Mouse (Mus musculus): Measurements from ENCODE around the gene Mdn1.

Gene Mdn1

GRCm38 (mm10) chr4:32656918-32657662 lies at the start of gene Mdn1:
Gene Mdn1, plus strand, starts transcription at chr4:32657119.
- peak; percentile 91 for DNase-seq (ENCODE audit: low read depth, low spot score)

DNA sequence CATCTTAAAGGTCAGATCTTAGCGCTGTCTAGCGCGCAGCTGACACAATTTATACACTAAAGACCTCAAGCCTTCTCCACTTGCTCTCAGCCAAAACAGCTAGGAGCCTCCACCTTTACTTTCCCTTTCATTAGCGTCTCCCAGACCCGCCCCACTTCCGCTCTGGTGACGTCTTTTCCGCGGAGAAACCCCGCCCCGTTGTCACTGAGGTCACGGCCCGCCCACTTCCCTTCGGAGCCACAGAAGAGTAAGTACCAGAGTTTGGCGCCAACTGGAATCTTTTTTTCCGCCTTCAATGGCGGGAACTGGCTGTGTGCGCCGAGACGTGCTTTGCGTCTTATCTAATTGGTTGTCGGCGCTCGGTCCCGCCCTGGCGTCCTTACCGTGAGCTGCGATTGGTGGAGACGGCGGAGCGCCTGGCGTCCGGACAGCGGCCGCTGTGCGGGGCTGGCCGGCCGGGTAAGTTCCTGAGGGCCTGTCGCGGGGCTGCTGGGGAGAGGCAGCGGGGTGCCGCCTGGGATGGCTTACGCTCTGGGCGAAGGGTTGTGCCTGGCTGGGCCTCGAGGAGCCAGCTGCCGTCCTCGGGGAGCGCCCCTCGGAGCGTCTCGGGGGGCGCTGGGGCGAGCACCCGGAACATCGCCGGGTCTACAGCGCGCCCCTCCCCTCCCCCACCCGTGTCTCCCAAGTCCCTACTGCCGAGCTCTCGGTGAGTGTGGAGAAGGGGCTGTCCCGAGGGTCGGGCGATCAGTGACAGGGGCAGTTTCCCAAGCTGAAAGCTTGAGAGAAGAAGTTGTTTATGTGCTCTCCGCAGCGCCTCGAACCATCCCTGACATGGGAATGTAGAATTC lies 41.7 kb upstream of the Mdn1 start, which contains the start of gene Casp8ap2:
TSS of gene Casp8ap2 (plus strand) at position 418 of the 848 bp plus-strand sequence.
- peak; percentile 98 for DNase-seq (ENCODE audit: low read depth, low spot score)

DNA sequence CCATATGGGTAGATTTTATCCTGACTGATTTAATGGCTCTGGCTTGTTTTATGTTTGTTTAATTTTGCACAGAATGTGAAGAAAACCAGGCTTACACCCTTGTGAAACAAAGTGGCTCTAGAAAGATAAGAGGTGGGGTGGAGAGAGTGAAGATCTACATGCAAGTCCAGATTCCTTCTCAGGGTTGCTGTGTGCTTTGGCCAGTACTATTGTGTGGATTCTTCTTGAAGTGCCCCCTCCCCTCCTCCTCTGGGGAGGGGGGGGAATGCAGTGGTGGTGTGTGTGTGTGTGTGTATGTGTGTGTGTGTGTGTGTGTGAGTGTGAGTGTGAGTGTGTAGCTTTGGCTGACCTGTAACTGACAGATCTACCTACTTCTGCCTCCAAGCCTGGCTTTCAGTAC lies 35.3 kb upstream of the Mdn1 start:
- DNase-seq (ENCODE audit: low read depth, low spot score) = no peak

DNA sequence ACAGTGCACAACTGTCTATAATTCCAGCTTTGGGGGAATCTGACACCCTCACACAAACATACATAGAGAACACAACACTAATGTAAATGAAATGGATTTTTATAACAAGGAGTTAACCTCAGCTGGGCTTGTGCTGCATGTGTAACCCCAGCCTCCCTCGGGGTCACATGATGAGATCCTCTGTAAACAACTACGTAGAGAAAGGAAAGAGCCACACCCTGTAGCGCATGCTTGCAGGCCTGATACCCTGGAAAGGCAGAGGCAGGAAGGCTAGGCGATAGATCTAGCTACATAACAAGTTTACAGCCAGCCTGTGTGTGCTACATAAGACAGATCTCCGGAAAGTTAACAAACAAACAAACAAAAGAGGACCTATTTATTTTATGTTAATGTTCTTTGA lies 5.2 kb upstream of the Mdn1 start:
- no peak for DNase-seq (ENCODE audit: low read depth, low spot score)

GRCm38 (mm10) chr4:32656146-32656904 lies 594 bp upstream of the Mdn1 start:
- no peak for DNase-seq (ENCODE audit: low read depth, low spot score)

- DNase-seq (ENCODE audit: low read depth, low spot score) = no peak
Observed at GRCm38 (mm10) chr4:32665843-32666242, 8.9 kb downstream of the Mdn1 start.

DNA sequence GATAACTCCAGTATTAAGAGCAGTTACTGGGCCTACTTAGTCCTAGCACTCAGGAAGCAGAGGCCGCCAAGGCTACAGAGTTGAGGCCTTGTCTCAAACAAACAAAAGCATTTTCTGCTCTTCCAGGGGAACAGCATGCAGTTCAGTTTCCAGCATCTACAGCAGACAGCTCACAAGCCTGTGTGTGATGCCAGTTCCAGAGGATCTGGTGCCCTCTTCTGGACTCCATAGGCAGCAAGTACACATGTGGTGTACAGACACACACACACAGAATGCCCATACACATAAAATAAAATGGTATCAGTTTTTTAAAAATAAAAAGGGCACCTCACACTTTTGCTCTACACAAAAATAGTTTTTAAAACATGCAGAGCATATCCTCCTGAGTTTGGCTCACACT lies 11.4 kb downstream of the Mdn1 start:
- DNase-seq (ENCODE audit: low read depth, low spot score) = no peak

DNA sequence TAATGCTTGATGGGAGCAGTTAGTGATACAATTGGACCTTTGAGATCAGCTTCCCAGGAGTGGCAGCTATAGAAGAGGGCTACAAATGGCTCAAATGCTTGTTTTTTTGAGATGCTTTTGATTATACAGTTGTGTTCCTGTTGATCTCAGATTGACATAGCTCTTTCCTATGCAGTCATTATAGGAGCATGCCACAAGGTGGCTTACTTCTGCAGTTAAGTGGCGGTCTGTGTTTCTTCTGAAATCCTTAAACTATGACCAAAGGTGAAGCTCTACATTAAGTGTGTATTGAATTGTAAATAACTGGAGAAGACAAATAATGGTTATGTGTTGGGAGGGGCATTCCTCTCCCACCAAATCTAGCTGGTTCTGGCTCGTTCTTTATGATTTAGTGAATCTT lies 12.9 kb downstream of the Mdn1 start:
- DNase-seq (ENCODE audit: low read depth, low spot score) = no peak

DNA sequence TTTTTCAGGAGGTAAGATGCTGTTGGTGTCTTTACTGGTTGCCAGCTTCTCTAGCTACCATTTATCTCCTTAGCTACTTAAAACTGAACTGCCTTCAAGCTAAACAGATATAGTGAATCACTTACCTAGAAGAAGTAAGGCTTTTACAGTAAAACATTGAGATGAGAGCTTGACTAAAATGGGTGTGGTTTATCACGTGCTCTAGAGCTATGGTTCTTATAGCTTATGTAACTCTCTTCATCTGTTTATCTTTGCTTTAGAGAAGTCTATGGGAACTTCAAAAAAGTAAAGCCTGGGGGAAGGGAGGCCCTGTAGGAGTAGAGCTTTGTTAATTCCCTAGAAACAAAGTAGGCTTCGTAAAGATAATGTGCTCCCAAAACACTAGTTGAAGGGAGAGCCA lies 17.1 kb downstream of the Mdn1 start:
- no peak for DNase-seq (ENCODE audit: low read depth, low spot score)

GRCm38 (mm10) chr4:32677471-32677870 lies 20.6 kb downstream of the Mdn1 start:
- DNase-seq (ENCODE audit: low read depth, low spot score) = no peak

GRCm38 (mm10) chr4:32680843-32681242 lies 23.9 kb downstream of the Mdn1 start:
- no peak for DNase-seq (ENCODE audit: low read depth, low spot score)

GRCm38 (mm10) chr4:32682471-32682870 lies 25.6 kb downstream of the Mdn1 start:
- DNase-seq (ENCODE audit: low read depth, low spot score) = no peak

DNA sequence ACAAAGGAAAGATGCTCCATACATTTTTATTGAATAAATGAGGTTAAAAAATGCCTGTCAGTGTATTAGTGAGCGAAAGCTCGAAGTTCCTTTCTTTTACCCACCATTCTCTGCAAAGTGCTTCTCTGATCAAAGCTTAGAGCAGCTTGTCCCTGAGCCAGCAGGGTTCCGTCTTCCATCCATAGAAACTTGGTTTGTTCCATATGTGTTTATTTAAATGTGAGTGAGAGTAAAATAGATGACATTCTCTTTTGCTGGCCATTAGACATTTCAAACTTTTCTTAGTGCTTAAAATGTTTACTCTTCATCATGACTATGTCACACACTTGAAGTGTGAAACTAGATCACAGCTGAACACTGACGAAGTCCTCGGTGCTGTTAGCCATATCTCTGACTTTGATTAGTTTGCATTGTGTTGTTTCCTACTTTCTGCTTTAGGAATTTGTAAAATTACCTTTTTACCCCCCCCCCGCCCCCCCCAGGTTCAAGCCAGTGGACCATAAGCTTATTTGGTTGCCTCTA lies 26.2 kb downstream of the Mdn1 start:
- no peak for DNase-seq (ENCODE audit: low read depth, low spot score)

DNA sequence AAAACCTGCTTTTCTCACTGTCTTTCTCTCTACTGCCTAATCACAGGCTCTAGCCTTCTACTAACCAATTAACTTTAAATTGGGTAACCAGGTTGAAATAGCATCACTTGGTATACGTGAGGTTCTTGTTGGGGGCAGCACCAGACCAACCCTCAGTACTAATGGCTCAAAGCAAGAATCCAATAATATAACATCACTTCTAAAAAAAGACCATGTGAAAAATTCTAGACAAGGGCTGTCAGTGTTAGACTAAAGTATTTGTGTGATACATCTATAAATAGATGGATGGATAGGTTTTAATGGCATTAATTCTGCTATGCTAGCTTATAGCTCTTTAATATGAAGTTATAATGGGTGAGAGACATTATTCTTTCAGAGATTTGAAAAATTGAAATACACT lies 60.8 kb downstream of the Mdn1 start:
- no peak for DNase-seq (ENCODE audit: low read depth, low spot score)

GRCm38 (mm10) chr4:32745394-32745793 lies 88.5 kb downstream of the Mdn1 start:
- DNase-seq (ENCODE audit: low read depth, low spot score) = no peak

GRCm38 (mm10) chr4:32748396-32748795 lies 91.5 kb downstream of the Mdn1 start:
- DNase-seq (ENCODE audit: low read depth, low spot score) = no peak

DNA sequence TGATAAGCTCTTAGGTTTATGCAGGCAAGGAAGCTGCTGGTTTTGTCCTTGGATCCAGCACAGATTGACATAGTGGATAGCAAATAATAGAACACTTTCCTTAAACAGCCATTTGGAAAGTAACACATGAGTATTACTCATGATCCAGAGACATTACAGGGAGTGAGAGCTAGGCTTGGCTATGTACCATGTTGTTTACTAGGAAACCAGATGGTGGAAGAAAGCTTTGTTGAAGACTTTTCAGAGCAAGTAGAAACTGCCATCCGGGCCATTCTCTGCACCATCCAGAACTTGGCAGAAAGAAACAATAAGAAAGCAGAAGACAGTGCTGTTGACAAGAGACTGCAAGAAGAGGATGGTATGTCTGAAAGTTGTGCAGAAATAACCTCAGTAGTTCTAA lies 93.8 kb downstream of the Mdn1 start:
- no peak for DNase-seq (ENCODE audit: low read depth, low spot score)

DNA sequence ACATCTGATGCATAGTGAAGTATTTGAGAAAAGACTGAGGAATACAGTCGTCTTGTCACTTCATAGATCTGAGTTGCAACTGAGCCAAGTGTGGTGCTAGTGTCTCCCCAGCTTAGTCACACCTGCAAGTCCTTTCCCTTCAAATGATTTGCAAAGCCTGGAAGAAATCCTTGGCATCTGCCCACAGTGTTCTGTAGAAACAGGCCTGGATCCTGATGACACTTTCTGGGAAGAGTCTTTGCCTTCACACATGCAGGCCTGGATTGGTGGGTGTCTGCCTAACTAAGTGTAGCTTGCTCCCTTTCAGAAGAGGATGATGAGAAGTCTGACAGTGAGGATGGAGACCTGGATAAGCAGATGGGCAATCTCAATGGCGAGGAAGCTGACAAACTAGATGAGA lies 100.5 kb downstream of the Mdn1 start:
- no peak for DNase-seq (ENCODE audit: low read depth, low spot score)

- no peak for DNase-seq (ENCODE audit: low read depth, low spot score)
Observed at GRCm38 (mm10) chr4:32767471-32767870, 110.6 kb downstream of the Mdn1 start.

GRCm38 (mm10) chr4:32768046-32768445 lies 111.1 kb downstream of the Mdn1 start:
- no peak for DNase-seq (ENCODE audit: low read depth, low spot score)

- DNase-seq (ENCODE audit: low read depth, low spot score) = no peak
Observed at GRCm38 (mm10) chr4:32770284-32770810, 113.4 kb downstream of the Mdn1 start.

GRCm38 (mm10) chr4:32779996-32780395 lies 123.1 kb downstream of the Mdn1 start:
- DNase-seq (ENCODE audit: low read depth, low spot score) = no peak
